Mouse (Mus musculus): ENCODE data around the gene Men1. TPM values are rescaled to one million over a fixed set of nuclear protein-coding genes. Genes with fewer than 3 reads are reported as not detected.
"Not testable (repeated sequence)": the region's sequence is repeated elsewhere in the genome, so short reads cannot be mapped to it uniquely, and the experiment has no call there.

Men1 gene
- total RNA-seq, 2 experiments from 2014 or later = 23.6 to 24.5 TPM

- no peak for DNase-seq (ENCODE audit: low spot score in 2 of 2)
Observed at GRCm38 (mm10) chr19:6303831-6304230, 30.9 kb upstream of the Men1 start.

- peak; percentile 84 to 91 for DNase-seq (ENCODE audit: low spot score in 2 of 2)
Observed at GRCm38 (mm10) chr19:6304787-6305516, 29.8 kb upstream of the Men1 start.

GRCm38 (mm10) chr19:6305517-6306115, 29.2 kb upstream of the Men1 start:
- DNase-seq (ENCODE audit: low spot score in 2 of 2) = no peak

DNA sequence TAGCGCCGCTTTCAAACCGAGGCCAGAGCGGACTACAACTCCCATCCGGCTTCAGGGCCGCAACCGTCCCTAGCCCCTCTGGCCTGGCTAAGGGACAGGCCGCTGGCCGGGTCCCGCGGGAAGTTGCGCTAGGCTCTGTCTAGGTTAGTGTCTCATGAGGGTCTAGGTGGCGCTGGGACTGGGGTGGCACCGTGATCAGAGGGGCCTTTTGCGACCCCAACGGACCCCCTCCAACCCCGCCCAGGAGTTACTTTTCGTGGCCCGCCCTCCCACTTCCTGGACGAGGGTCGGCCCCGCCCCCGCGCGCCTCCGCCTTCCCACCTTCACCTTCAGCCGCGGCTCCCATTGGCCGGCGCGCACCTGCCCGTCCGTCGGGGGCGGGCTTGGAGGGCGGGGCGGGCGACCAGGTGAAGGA, 28.6 kb upstream of the Men1 start, which contains the start of gene Cdc42bpg:
Gene Cdc42bpg (plus strand): TSS at position 320 of the 415 bp plus-strand sequence.
- peak; percentile 61 to 83 for DNase-seq (ENCODE audit: low spot score in 2 of 2)

GRCm38 (mm10) chr19:6306586-6306985, 28.2 kb upstream of the Men1 start:
- peak; percentile 85 to 87 for DNase-seq (ENCODE audit: low spot score in 2 of 2)

GRCm38 (mm10) chr19:6307733-6308531, 26.8 kb upstream of the Men1 start:
- DNase-seq (ENCODE audit: low spot score in 2 of 2) = no peak

DNA sequence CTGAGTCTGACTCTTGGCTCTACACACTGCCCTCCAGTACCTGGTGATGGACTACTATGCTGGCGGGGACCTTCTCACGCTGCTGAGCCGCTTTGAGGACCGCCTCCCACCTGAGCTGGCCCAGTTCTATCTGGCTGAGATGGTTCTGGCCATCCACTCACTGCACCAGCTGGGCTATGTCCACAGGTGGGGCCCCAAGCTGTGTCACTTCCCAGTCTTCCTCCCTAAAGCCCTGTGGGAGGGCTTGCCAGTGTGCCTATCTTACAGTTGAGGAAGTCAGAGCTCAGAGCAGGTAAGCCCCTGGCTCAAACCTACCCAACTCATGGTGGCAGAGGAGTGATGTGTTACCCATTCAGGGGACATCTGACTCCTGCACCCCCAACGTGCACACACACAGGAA, 24.6 kb upstream of the Men1 start:
- DNase-seq (ENCODE audit: low spot score in 2 of 2) = no peak

- DNase-seq (ENCODE audit: low spot score in 2 of 2) = not testable (repeated sequence)
Observed at GRCm38 (mm10) chr19:6311783-6312182, 23.0 kb upstream of the Men1 start.

GRCm38 (mm10) chr19:6313796-6314195, 21.0 kb upstream of the Men1 start:
- no peak for DNase-seq (ENCODE audit: low spot score in 2 of 2)

- no peak for DNase-seq (ENCODE audit: low spot score in 2 of 2)
Observed at GRCm38 (mm10) chr19:6314513-6314912, 20.3 kb upstream of the Men1 start.

- no peak for DNase-seq (ENCODE audit: low spot score in 2 of 2)
Observed at GRCm38 (mm10) chr19:6315573-6315972, 19.2 kb upstream of the Men1 start.

- DNase-seq (ENCODE audit: low spot score in 2 of 2) = no peak
Observed at GRCm38 (mm10) chr19:6318145-6318544, 16.6 kb upstream of the Men1 start.

DNA sequence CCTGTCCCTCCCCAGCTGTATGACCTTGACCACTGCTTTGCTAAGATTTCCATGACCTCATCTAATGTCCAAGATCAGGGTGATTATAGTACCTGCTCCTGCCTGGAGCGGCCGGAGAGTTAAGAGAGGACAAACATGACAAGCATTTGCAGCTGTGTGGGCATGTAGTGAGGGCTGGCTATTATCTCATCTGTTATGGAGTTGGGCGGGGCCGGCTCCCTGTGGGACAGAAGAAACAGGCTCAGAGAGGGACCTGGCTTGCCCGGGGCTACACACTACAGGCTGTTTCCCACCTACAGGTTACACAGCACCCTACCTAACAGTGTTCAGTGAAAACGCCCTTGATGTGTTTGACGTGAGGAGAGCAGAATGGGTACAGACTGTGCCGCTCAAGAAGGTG, 13.4 kb upstream of the Men1 start:
- DNase-seq (ENCODE audit: low spot score in 2 of 2) = no peak

- no peak for DNase-seq (ENCODE audit: low spot score in 2 of 2)
Observed at GRCm38 (mm10) chr19:6321786-6322621, 12.8 kb upstream of the Men1 start.

DNA sequence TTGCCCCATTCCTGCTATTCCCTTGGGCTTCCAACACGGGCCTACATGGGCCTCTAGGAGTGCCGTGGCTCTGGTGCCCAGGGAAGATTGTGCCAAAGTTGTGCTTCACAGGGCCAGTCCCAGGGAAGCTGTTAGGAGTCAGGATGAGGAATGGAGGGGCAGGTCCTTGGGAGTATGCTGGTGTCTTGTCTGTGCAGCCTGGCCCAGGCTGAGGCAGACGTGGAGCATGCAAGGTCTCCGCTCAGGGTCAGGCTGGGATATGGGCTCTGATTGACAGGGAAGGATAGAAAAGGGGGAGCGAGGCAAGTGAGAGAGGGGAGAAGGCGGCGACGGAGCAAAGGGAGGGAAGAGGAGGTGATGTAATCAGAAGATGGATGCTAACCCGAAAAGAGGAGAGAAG, 10.0 kb upstream of the Men1 start:
- no peak for DNase-seq (ENCODE audit: low spot score in 2 of 2)

GRCm38 (mm10) chr19:6331178-6331577, 3.6 kb upstream of the Men1 start:
- no peak for DNase-seq (ENCODE audit: low spot score in 2 of 2)

- DNase-seq (ENCODE audit: low spot score in 2 of 2) = peak in 1 of 2 experiments; percentile 59
Observed at GRCm38 (mm10) chr19:6331719-6332516, 2.9 kb upstream of the Men1 start.

DNA sequence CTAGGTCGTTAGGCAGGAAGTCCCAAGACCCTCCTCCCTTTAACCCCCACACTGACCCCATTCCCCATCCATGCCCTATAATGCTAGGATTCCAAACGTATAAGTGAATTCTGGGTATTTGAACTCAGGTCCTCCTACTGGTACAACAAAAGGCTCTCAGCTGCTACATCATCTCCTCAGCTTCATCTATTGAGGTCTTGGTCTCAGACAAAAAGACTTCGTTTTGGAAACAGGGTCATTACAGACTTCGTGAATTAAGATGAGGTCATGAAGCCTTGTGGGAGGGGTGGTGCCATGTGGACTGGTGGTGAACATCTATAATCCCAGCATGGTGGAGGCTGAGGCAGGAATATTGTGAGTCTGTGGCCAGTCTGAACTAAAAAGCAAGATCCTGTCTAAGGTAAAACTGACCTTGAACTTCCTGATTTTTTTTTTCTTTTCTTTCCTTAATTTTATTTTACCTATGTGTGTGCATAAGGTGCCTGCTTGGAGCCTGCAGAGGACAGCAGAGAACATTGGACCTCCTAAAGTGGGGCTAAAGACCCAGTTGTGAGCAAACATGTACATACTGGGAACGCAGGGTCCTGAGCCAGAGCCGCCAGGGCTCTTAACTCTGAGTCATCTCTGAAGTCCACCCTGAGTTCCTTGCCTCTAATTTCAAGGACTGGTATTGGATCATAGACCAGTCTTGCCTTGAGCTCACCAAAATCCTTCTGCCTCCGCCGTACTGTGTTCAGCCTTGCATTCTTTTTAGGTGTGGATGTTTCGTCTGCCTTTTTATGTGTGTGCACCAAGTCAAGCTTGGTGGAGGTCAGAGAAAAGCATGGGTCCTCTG, 801 bp upstream of the Men1 start:
- no peak for DNase-seq (ENCODE audit: low spot score in 2 of 2)

- no peak for DNase-seq (ENCODE audit: low spot score in 2 of 2)
Observed at GRCm38 (mm10) chr19:6335458-6335827, 664 bp downstream of the Men1 start.

Measured in gastrocnemius, postnatal 4 days (tissue).